Mouse (Mus musculus) hindbrain, embryonic 12.5 days (tissue): ENCODE data around the gene Bcl7c. TPM values are rescaled to one million over a fixed set of nuclear protein-coding genes. Genes with fewer than 3 reads are reported as not detected.
"Not testable (repeated sequence)": the region's sequence is repeated elsewhere in the genome, so short reads cannot be mapped to it uniquely, and the experiment has no call there.

ENCODE experiments used
- ATAC-seq: fragments of 200-750 bp; cut with Nextera tagmentation; 2 replicates; pipeline ENCODE4 v1.8.0; 2017; ENCODE audit warnings: moderate TSS enrichment; ENCODE audit not compliant: low FRiP score
- H3K27ac ChIP-seq: fragments of 300-500 bp; sonication (generic); 2 replicates; pipeline ENCODE4 v1.5.1; 2016; ENCODE audit warnings: mild to moderate bottlenecking
- H3K27me3 ChIP-seq: fragments of 300-500 bp; sonication (generic); 2 replicates; pipeline ENCODE4 v1.6.1; 2016; ENCODE audit warnings: mild to moderate bottlenecking
- H3K36me3 ChIP-seq: fragments of 300-500 bp; sonication (generic); 2 replicates; pipeline ENCODE4 v1.6.1; 2016; ENCODE audit warnings: mild to moderate bottlenecking
- H3K4me1 ChIP-seq: fragments of 300-500 bp; sonication (generic); 2 replicates; pipeline ENCODE4 v1.6.1; 2016
- H3K4me2 ChIP-seq: fragments of 300-500 bp; sonication (generic); replicated peaks from 2 replicates; pipeline ENCODE4 v1.6.1; 2016; ENCODE audit warnings: mild to moderate bottlenecking
- H3K4me3 ChIP-seq: fragments of 300-500 bp; sonication (generic); 2 replicates; pipeline ENCODE4 v1.5.1; 2016; ENCODE audit warnings: mild to moderate bottlenecking
- H3K9ac ChIP-seq: fragments of 300-500 bp; sonication (generic); 2 replicates; pipeline ENCODE4 v1.6.1; 2016; ENCODE audit warnings: mild to moderate bottlenecking, moderate library complexity
- H3K9me3 ChIP-seq: fragments of 300-500 bp; sonication (generic); replicated peaks from 2 replicates; pipeline ENCODE4 v1.6.1; 2016; ENCODE audit warnings: mild to moderate bottlenecking
- WGBS: fragments of 180-500 bp; shearing (Covaris S2); methylation state at CpG from one replicate; pipeline ENCODE4 v1.1.7; 2016; 5-methylcytosine and 5-hydroxymethylcytosine counted together
- polyA plus RNA-seq: library from polyadenylated mRNA; unstranded; fragments of >200 nt; fragmentation: Nextera tagmentation; extraction: Ambion mirVana; gene quantifications from 2 replicates; pipeline ENCODE4 v1.2.1, GENCODE M21; 2016

Gene Bcl7c
- polyA plus RNA-seq, 1 experiment from 2014 or later = 87.4 TPM

GRCm38 (mm10) chr7:127651624-127652023 lies 57.1 kb downstream of the Bcl7c start:
- H3K27me3 ChIP-seq = no peaks in the 10 kb centered on the region
- no peak overlapping the region for H3K9ac ChIP-seq
- H3K27ac ChIP-seq = no peak overlapping the region
- H3K4me1 ChIP-seq = no peaks in the 10 kb centered on the region
- no peak overlapping the region for H3K4me3 ChIP-seq
- peak overlapping the region; percentile 19; the same call in 1 of the 2 replicates for H3K4me2 ChIP-seq
- WGBS = 83% methylated on average over 2 of the region's 3 CpGs
- no peaks in the 10 kb centered on the region for H3K9me3 ChIP-seq
- H3K36me3 ChIP-seq = no peaks in the 10 kb centered on the region
- ATAC-seq = no peak

GRCm38 (mm10) chr7:127649206-127649605 lies 59.5 kb downstream of the Bcl7c start:
- no peak overlapping the region for H3K4me2 ChIP-seq
- H3K27ac ChIP-seq = no peak overlapping the region
- WGBS = 87% methylated on average over 6 of the region's 6 CpGs
- no peak for ATAC-seq
- no peaks in the 10 kb centered on the region for H3K9me3 ChIP-seq
- H3K27me3 ChIP-seq = no peaks in the 10 kb centered on the region
- no peaks in the 10 kb centered on the region for H3K36me3 ChIP-seq
- H3K4me3 ChIP-seq = no peak overlapping the region
- no peaks in the 10 kb centered on the region for H3K4me1 ChIP-seq
- H3K9ac ChIP-seq = no peak overlapping the region

- H3K27me3 ChIP-seq = no peaks in the 10 kb centered on the region
- H3K27ac ChIP-seq = no peak overlapping the region
- 78% methylated on average over 4 of the region's 4 CpGs for WGBS
- no peaks in the 10 kb centered on the region for H3K36me3 ChIP-seq
- H3K9me3 ChIP-seq = no peaks in the 10 kb centered on the region
- ATAC-seq = no peak
- no peak overlapping the region for H3K4me2 ChIP-seq
- no peak overlapping the region for H3K9ac ChIP-seq
- no peaks in the 10 kb centered on the region for H3K4me1 ChIP-seq
- H3K4me3 ChIP-seq = no peak overlapping the region
Observed at GRCm38 (mm10) chr7:127648516-127649201, 60.1 kb downstream of the Bcl7c start.

GRCm38 (mm10) chr7:127647576-127647975 lies 61.2 kb downstream of the Bcl7c start:
- not testable (repeated sequence) for ATAC-seq, H3K4me2 ChIP-seq, H3K27me3 ChIP-seq, H3K4me3 ChIP-seq, H3K27ac ChIP-seq, H3K9me3 ChIP-seq, H3K36me3 ChIP-seq, H3K4me1 ChIP-seq, H3K9ac ChIP-seq
- WGBS = 90% methylated on average over 7 of the region's 7 CpGs

GRCm38 (mm10) chr7:127646363-127646762 lies 62.4 kb downstream of the Bcl7c start:
- Histone ChIP-seq H3K36me3 (no peaks in the 10 kb centered on the region), H3K4me3 (no peak overlapping the region), H3K9ac (no peak overlapping the region), H3K27me3 (no peaks in the 10 kb centered on the region), H3K27ac (no peak overlapping the region), H3K4me1 (no peaks in the 10 kb centered on the region), H3K4me2 (no peak overlapping the region), H3K9me3 (no peaks in the 10 kb centered on the region)
- ATAC-seq = no peak
- WGBS = 91% methylated on average over 4 of the region's 4 CpGs

- Histone ChIP-seq H3K9ac (no peak overlapping the region), H3K36me3 (no peaks in the 10 kb centered on the region), H3K9me3 (no peaks in the 10 kb centered on the region), H3K4me2 (no peak overlapping the region), H3K27me3 (no peaks in the 10 kb centered on the region), H3K4me1 (peaks cover 4% of the 10 kb centered on the region; the same call in 1 of the 2 replicates), H3K27ac (no peak overlapping the region), H3K4me3 (no peak overlapping the region)
- ATAC-seq = no peak
- WGBS = 77% methylated on average over 4 of the region's 4 CpGs
Observed at GRCm38 (mm10) chr7:127642254-127642653, 66.5 kb downstream of the Bcl7c start.

- WGBS = 54% methylated on average over 4 of the region's 4 CpGs
- Histone ChIP-seq H3K9me3 (no peaks in the 10 kb centered on the region), H3K4me1 (peaks cover 6% of the 10 kb centered on the region), H3K27me3 (no peaks in the 10 kb centered on the region), H3K4me2 (no peak overlapping the region), H3K4me3 (no peak overlapping the region), H3K27ac (no peak overlapping the region), H3K9ac (no peak overlapping the region), H3K36me3 (no peaks in the 10 kb centered on the region)
- ATAC-seq = no peak
Observed at GRCm38 (mm10) chr7:127641260-127641659, 67.5 kb downstream of the Bcl7c start.

- Histone ChIP-seq H3K4me3 (peak overlapping the region; percentile 58), H3K9ac (peak overlapping the region; percentile 74), H3K27ac (no peak overlapping the region), H3K9me3 (no peaks in the 10 kb centered on the region), H3K4me2 (peak overlapping the region; percentile 75), H3K4me1 (peaks cover 6% of the 10 kb centered on the region), H3K36me3 (no peaks in the 10 kb centered on the region), H3K27me3 (no peaks in the 10 kb centered on the region)
- peak; percentile 50; the same call in 1 of the 2 replicates for ATAC-seq
- WGBS = under 1% methylated on average over 27 of the region's 27 CpGs
Observed at GRCm38 (mm10) chr7:127636963-127637362, 71.8 kb downstream of the Bcl7c start.

- H3K27me3 ChIP-seq = no peaks in the 10 kb centered on the region
- no peaks in the 10 kb centered on the region; the same call in 1 of the 2 replicates for H3K4me1 ChIP-seq
- no peak overlapping the region for H3K9ac ChIP-seq
- H3K4me3 ChIP-seq = no peak overlapping the region
- H3K27ac ChIP-seq = no peak overlapping the region
- H3K36me3 ChIP-seq = no peaks in the 10 kb centered on the region
- H3K4me2 ChIP-seq = no peak overlapping the region
- ATAC-seq = no peak
- no peaks in the 10 kb centered on the region for H3K9me3 ChIP-seq
- 75% methylated on average over 4 of the region's 4 CpGs for WGBS
Observed at GRCm38 (mm10) chr7:127631416-127631815, 77.3 kb downstream of the Bcl7c start.

- Histone ChIP-seq H3K27ac (no peak overlapping the region), H3K36me3 (no peaks in the 10 kb centered on the region), H3K9me3 (no peaks in the 10 kb centered on the region), H3K4me1 (no peaks in the 10 kb centered on the region), H3K4me2 (no peak overlapping the region), H3K27me3 (no peaks in the 10 kb centered on the region), H3K4me3 (no peak overlapping the region), H3K9ac (no peak overlapping the region)
- WGBS = 86% methylated on average over 5 of the region's 5 CpGs
- no peak for ATAC-seq
Observed at GRCm38 (mm10) chr7:127628646-127629045, 80.1 kb downstream of the Bcl7c start.

GRCm38 (mm10) chr7:127626471-127626870 lies 82.3 kb downstream of the Bcl7c start:
- H3K9ac ChIP-seq = no peak overlapping the region
- ATAC-seq = no peak
- no peaks in the 10 kb centered on the region for H3K9me3 ChIP-seq
- no peak overlapping the region for H3K4me3 ChIP-seq
- H3K27me3 ChIP-seq = no peaks in the 10 kb centered on the region
- WGBS = 93% methylated on average over 4 of the region's 4 CpGs
- H3K4me2 ChIP-seq = no peak overlapping the region
- no peak overlapping the region for H3K27ac ChIP-seq
- H3K36me3 ChIP-seq = no peaks in the 10 kb centered on the region
- no peaks in the 10 kb centered on the region for H3K4me1 ChIP-seq

- Histone ChIP-seq H3K4me1 (no peaks in the 10 kb centered on the region), H3K27ac (no peak overlapping the region), H3K4me3 (no peak overlapping the region), H3K9ac (no peak overlapping the region), H3K27me3 (no peaks in the 10 kb centered on the region), H3K36me3 (no peaks in the 10 kb centered on the region), H3K9me3 (no peaks in the 10 kb centered on the region), H3K4me2 (no peak overlapping the region)
- 96% methylated on average over 7 of the region's 7 CpGs for whole genome bisulfite sequencing
- ATAC-seq = no peak
Observed at GRCm38 (mm10) chr7:127626039-127626438, 82.7 kb downstream of the Bcl7c start.

GRCm38 (mm10) chr7:127618402-127618801 lies 90.3 kb downstream of the Bcl7c start:
- H3K27me3 ChIP-seq, ATAC-seq, H3K9me3 ChIP-seq, H3K36me3 ChIP-seq, H3K4me3 ChIP-seq, H3K27ac ChIP-seq, H3K9ac ChIP-seq, H3K4me2 ChIP-seq: not testable (repeated sequence)
- 83% methylated on average over 7 of the region's 8 CpGs for WGBS
- peaks cover 26% of the 10 kb centered on the region for H3K4me1 ChIP-seq
